Mouse (Mus musculus): ENCODE results near the gene Clk1.
"Not testable (repeated sequence)": the region's sequence is repeated elsewhere in the genome, so short reads cannot be mapped to it uniquely, and the experiment has no call there.

Clk1 gene

DNA sequence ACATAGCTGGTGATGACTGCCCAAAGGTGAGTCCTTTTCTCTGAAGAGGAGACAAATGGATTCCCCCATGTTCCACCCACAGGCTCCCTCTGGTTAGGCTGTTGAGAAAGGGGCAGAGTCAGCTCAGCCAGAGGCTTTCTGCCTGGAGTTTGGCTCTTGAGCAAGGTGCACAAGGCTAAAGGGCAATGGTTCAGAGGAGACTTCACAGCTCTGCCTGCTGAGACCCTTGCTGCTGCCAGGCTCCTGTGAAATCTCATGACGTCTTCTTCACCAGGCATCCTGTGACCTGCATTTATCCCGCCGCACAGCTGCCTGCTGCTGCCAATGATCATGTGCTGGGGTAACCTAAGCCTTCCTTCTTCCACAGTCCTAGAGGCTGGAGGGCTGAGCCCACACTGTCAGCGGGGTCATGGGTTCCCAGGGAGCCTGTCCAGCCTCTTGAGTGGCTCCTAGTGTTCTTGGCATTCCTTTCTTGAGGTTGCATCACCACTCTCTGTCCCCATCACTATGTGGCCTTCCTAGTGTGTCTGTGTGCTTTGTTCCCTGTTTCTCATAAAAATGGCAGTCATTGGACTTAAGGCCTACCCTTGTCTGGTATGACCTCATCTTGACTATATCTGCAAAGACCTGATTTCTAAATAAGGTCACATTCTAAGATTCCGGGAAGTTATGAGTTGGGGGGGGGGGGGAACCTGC is 41.1 kb downstream of the Clk1 start:
- TF ChIP-seq POU5F1 (IDR thresholded peaks at IDR 0.05; ENCODE audit: borderline replicate concordance, low read length) (no peak), NANOG (IDR thresholded peaks at IDR 0.05; ENCODE audit: borderline replicate concordance, low read length) (no peak), CTCF (conservative IDR thresholded peaks at IDR 0.05; ENCODE audit: low read length) (no peak)
- H3K4me1 ChIP-seq (replicated peaks; ENCODE audit: low read depth, low read length), result no peaks in the 10 kb centered on the region
- H3K9me3 ChIP-seq (ENCODE audit: low read length), result no peaks in the 10 kb centered on the region

DNA sequence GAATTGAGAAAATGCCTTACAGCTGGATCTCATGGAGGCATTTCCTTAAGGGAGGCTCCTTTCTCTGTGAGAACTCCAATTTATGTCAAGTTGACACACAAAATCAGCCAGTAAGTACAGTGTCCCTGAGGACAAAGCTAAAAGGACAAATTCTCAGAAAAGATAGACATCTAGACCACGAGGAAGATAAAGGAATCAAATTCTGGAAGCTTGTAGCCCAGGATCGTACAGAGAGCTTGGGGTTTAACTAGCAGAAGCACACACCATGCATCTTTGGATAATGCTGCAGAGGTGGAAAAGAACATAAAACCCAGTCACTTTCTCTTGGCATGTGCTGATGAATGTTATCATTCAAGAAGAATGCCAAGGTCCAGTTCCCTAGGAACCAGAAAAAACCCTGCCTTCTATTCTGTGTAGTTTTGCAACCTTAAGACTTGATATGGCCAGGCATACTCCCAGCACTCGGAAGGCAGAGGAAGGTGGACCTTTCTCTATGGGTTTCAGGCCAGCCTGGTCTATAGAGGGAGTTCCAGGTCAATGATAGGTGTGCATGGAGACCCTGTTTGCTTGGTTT is 48.2 kb downstream of the Clk1 start:
- no peaks in the 10 kb centered on the region for H3K9me3 ChIP-seq (ENCODE audit: low read length)
- H3K4me3 ChIP-seq (replicated peaks; ENCODE audit: low read length), result no peak overlapping the region
- H3K4me1 ChIP-seq (replicated peaks; ENCODE audit: low read depth, low read length), result no peaks in the 10 kb centered on the region
- no peaks in the 10 kb centered on the region for H3K27me3 ChIP-seq (ENCODE audit: insufficient read depth, low read length)
- no peaks in the 10 kb centered on the region for H3K36me3 ChIP-seq (ENCODE audit: insufficient read depth, low read length)
- TF ChIP-seq NANOG (IDR thresholded peaks at IDR 0.05; ENCODE audit: borderline replicate concordance, low read length) (no peak), POU5F1 (IDR thresholded peaks at IDR 0.05; ENCODE audit: borderline replicate concordance, low read length) (no peak), CTCF (conservative IDR thresholded peaks at IDR 0.05; ENCODE audit: low read length) (no peak)

More for the DNA sequence above, 41.1 kb downstream of the Clk1 start:
- Histone ChIP-seq H3K27me3 (ENCODE audit: insufficient read depth, low read length) (no peaks in the 10 kb centered on the region), H3K36me3 (ENCODE audit: insufficient read depth, low read length) (0 out of 2 replicates have a peak, but pooled peaks cover 5% of the 10 kb centered on the region), H3K4me3 (replicated peaks; ENCODE audit: low read length) (no peak overlapping the region)

DNA sequence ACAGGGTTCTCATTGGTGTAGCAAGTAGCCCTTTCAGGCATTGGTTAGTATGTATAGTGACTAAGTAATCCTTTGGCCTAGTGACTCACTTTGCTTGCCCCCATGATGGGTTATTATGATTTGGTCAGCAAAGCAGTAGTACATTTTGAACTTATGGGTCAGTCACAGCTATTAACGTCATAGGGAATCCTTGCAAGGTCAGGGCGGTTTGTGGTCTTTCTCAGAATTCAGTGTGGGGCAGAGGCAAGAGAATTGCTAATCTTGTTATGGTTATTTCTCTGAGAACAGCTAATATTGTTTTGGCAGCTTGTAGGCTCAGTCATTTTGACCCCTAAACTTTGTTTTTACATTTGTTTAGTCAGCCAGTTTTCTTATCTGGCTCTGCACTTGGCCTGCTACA is 49.6 kb downstream of the Clk1 start:
- not testable (repeated sequence) for H3K36me3 ChIP-seq (ENCODE audit: insufficient read depth, low read length); H3K9me3 ChIP-seq (ENCODE audit: low read length)

DNA sequence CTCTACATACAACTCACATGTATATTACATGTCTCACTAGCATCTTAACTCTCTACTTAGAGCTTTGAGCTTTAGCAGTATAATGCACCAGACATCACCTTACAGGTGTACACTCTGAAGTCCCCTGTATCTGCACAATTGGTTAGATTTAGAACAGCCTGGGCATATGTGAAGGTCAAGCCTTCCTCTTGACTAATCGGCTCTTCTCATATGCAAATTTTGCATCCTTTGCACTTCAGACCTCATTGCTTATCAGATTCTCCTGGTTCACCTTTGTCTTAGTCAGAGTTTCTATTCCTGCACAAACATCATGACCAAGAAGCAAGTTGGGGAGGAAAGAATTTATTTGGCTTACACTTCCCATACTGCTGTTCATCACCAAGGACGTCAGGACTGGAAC is 54.1 kb downstream of the Clk1 start:
- H3K9me3 ChIP-seq (ENCODE audit: low read length), result peaks cover 6% of the 10 kb centered on the region
- H3K4me1 ChIP-seq (replicated peaks; ENCODE audit: low read depth, low read length), result peaks cover 32% of the 10 kb centered on the region
- H3K27me3 ChIP-seq (ENCODE audit: insufficient read depth, low read length), result no peaks in the 10 kb centered on the region
- H3K4me3 ChIP-seq (replicated peaks; ENCODE audit: low read length), result no peak overlapping the region
- TF ChIP-seq NANOG (IDR thresholded peaks at IDR 0.05; ENCODE audit: borderline replicate concordance, low read length) (no peak), CTCF (conservative IDR thresholded peaks at IDR 0.05; ENCODE audit: low read length) (no peak), POU5F1 (IDR thresholded peaks at IDR 0.05; ENCODE audit: borderline replicate concordance, low read length) (no peak)
- H3K36me3 ChIP-seq (ENCODE audit: insufficient read depth, low read length), result no peaks in the 10 kb centered on the region

More for the DNA sequence above, 49.6 kb downstream of the Clk1 start:
- not testable (repeated sequence) for H3K27me3 ChIP-seq (ENCODE audit: insufficient read depth, low read length); H3K4me1 ChIP-seq (replicated peaks; ENCODE audit: low read depth, low read length); H3K4me3 ChIP-seq (replicated peaks; ENCODE audit: low read length)

DNA sequence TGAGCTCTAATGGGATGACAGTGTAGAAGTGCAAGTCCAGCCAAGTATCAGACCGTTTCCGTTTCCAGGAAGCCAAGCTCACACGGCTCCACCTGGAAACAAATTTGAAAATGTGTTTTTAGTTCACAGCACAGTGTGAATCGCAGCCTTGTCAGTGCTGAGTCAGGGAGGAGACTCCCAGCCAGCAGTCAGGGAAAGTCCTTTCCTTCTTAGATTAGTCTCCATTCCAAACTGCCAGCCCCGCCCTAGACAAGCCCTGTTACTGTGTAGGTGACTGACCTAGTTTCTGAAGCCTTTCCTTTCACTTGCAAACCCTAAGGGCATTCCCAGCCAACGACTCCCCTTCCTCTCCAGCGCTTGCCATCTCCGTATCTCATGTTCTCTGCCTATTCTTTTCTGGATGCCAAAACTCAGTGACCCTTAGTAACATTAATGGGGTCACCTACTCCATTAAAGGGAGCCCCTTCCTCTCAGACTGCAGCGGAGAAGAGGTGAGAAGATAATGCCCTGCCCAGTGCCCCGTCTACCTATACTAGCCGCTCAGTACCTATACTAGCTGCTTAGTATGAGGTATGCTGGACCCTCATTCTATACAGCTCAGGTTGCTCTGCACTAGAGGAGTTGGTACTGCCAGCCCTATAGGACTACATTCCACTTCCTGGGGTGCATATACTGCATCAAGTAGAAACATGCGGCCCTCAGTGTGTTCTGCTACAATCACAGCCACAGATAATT is 57.0 kb downstream of the Clk1 start:
- Histone ChIP-seq H3K27me3 (ENCODE audit: insufficient read depth, low read length) (no peaks in the 10 kb centered on the region), H3K36me3 (ENCODE audit: insufficient read depth, low read length) (no peaks in the 10 kb centered on the region), H3K9me3 (ENCODE audit: low read length) (peaks cover 19% of the 10 kb centered on the region), H3K4me1 (replicated peaks; ENCODE audit: low read depth, low read length) (peaks cover 38% of the 10 kb centered on the region), H3K4me3 (replicated peaks; ENCODE audit: low read length) (0 out of 2 replicates have a peak overlapping the region, but pooled peaks have one; percentile 7)
- TF ChIP-seq NANOG (IDR thresholded peaks at IDR 0.05; ENCODE audit: borderline replicate concordance, low read length), result no peak
- TF ChIP-seq POU5F1 (IDR thresholded peaks at IDR 0.05; ENCODE audit: borderline replicate concordance, low read length), result no peak
- TF ChIP-seq CTCF (conservative IDR thresholded peaks at IDR 0.05; ENCODE audit: low read length), result no peak

DNA sequence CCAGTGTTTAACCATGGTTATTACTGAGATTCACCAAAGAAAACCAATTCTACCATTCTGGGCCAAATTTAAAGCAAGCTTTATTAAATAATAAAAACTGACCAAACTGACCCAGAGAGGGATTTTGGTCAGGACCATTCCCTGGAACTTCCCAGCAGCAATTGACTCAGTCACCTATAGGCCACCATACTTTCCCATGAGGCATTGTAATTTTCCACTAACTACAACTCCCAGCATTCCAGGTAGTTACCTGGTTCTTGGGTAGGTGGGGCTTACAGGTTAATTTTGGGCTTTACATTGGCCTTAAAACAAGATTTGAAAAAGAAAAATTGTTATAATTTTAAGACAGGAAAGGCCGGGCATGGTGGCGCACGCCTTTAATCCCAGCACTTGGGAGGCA is 58.0 kb downstream of the Clk1 start:
- no peaks in the 10 kb centered on the region for H3K27me3 ChIP-seq (ENCODE audit: insufficient read depth, low read length)
- H3K9me3 ChIP-seq (ENCODE audit: low read length), result peaks cover 19% of the 10 kb centered on the region
- no peak overlapping the region for H3K4me3 ChIP-seq (replicated peaks; ENCODE audit: low read length)
- TF ChIP-seq POU5F1 (IDR thresholded peaks at IDR 0.05; ENCODE audit: borderline replicate concordance, low read length), result no peak
- no peak for TF ChIP-seq CTCF (conservative IDR thresholded peaks at IDR 0.05; ENCODE audit: low read length)
- no peak for TF ChIP-seq NANOG (IDR thresholded peaks at IDR 0.05; ENCODE audit: borderline replicate concordance, low read length)
- peaks cover 42% of the 10 kb centered on the region for H3K4me1 ChIP-seq (replicated peaks; ENCODE audit: low read depth, low read length)
- no peaks in the 10 kb centered on the region for H3K36me3 ChIP-seq (ENCODE audit: insufficient read depth, low read length)

DNA sequence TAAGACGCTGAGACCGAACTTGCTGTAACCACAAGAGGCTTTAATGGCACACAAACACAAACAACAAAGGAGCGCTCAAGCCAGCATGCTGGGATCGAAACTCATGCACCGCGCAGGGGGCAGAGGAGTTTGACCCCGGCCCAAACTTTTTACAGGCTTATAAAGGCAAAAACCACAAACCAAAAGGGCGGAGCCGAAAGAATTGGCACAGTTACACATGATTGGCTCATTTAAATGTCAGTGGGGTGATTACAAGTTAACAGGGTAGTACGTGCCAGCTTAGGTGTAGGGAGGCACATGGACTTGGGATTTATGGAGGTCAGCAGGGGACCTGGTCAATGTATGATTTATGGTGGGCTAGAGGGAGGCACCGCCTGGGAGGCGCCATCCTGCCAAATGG is 59.3 kb downstream of the Clk1 start:
- Histone ChIP-seq H3K9me3 (ENCODE audit: low read length) (peaks cover 19% of the 10 kb centered on the region), H3K36me3 (ENCODE audit: insufficient read depth, low read length) (no peaks in the 10 kb centered on the region), H3K4me3 (replicated peaks; ENCODE audit: low read length) (no peak overlapping the region), H3K27me3 (ENCODE audit: insufficient read depth, low read length) (no peaks in the 10 kb centered on the region), H3K4me1 (replicated peaks; ENCODE audit: low read depth, low read length) (peaks cover 39% of the 10 kb centered on the region)
- no peak for TF ChIP-seq POU5F1 (IDR thresholded peaks at IDR 0.05; ENCODE audit: borderline replicate concordance, low read length)
- TF ChIP-seq NANOG (IDR thresholded peaks at IDR 0.05; ENCODE audit: borderline replicate concordance, low read length), result no peak
- no peak for TF ChIP-seq CTCF (conservative IDR thresholded peaks at IDR 0.05; ENCODE audit: low read length)

DNA sequence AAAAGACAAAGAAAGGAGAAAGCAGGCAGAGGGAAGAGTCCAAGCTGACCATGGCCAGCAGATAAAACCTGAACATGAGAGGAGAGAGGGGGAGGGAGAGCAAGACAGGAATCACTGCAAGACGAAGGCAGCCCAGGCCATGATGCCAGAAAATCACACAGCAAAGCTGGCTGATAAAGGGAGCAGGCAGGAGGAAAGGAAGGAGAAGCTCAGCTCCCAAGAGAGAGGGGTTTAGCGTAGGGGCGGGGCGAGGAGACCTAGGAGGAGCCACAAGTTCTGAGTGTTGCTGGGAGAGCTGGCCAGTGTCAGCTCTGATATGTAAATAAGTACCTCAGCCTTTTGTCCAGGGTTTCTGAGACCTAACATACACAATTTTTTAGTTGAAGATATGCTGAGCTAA is 61.6 kb downstream of the Clk1 start:
- TF ChIP-seq CTCF (conservative IDR thresholded peaks at IDR 0.05; ENCODE audit: low read length) (no peak), NANOG (IDR thresholded peaks at IDR 0.05; ENCODE audit: borderline replicate concordance, low read length) (no peak), POU5F1 (IDR thresholded peaks at IDR 0.05; ENCODE audit: borderline replicate concordance, low read length) (no peak)
- H3K36me3 ChIP-seq (ENCODE audit: insufficient read depth, low read length), result no peaks in the 10 kb centered on the region
- H3K27me3 ChIP-seq (ENCODE audit: insufficient read depth, low read length), result no peaks in the 10 kb centered on the region
- H3K4me1 ChIP-seq (replicated peaks; ENCODE audit: low read depth, low read length), result peaks cover 38% of the 10 kb centered on the region
- peaks cover 19% of the 10 kb centered on the region for H3K9me3 ChIP-seq (ENCODE audit: low read length)
- H3K4me3 ChIP-seq (replicated peaks; ENCODE audit: low read length), result 0 out of 2 replicates have a peak overlapping the region, but pooled peaks have one; percentile 1
